In genomic region chr16:36056416-36056815, GRCm38 (mm10) we compare ENCODE assay signal across 28 mouse cellular contexts. TPM values are rescaled to one million over a fixed set of nuclear protein-coding genes. Genes with fewer than 3 reads are reported as not detected.
DNase-seq lines count a peak whose midpoint lies in the region; ATAC-seq lines count a peak whose summit lies in the region.
"Had no signal": no experiment of that assay in that cellular context is flagged by ENCODE, and none has a peak within 500 bp of the region (broad histone marks: within the 10 kb centered on the region; RNA-seq: fewer than 3 reads in every experiment).

No protein-coding gene starts in this region.

- no peak overlapping the region for H3K4me2 ChIP-seq in midbrain, embryonic 11.5 days
- H3K4me2 ChIP-seq in midbrain, embryonic 15.5 days = no peak overlapping the region
- H3K4me2 ChIP-seq: embryonic facial prominence, embryonic 15.5 days; heart, embryonic 11.5 days; hindbrain, embryonic 13.5 days; limb, embryonic 12.5 days; liver, embryonic 15.5 days; lung, embryonic 14.5 days; midbrain, embryonic 12.5 days; neural tube, embryonic 15.5 days; stomach, embryonic 15.5 days had no signal

- no peak for ATAC-seq in midbrain, embryonic 11.5 days (ENCODE audit: low FRiP score)
- ATAC-seq in midbrain, embryonic 15.5 days (replicated peaks) = no peak
- ATAC-seq: activated CD4-positive, CD25-positive, alpha-beta regulatory T cell, adult 4 months; forebrain, embryonic 14.5 days; intestine, embryonic 16.5 days had no signal

- peaks cover 37% of the 10 kb centered on the region for H3K36me3 ChIP-seq in heart, embryonic 10.5 days
- peaks cover 3% of the 10 kb centered on the region; the same call in 1 of the 2 replicates for H3K36me3 ChIP-seq in midbrain, embryonic 11.5 days (ENCODE audit: control insufficient read depth, insufficient read depth, low read length)
- no peaks in the 10 kb centered on the region; the same call in 1 of the 2 replicates for H3K36me3 ChIP-seq in midbrain, embryonic 15.5 days (replicated peaks)

- no peak for DNase-seq in heart, embryonic 10.5 days (ENCODE audit: low spot score)
- DNase-seq in heart, adult 8-10 months (ENCODE audit: low spot score) = no peak
- peak; percentile 37 for DNase-seq in midbrain, embryonic 11.5 days (ENCODE audit: low spot score, missing footprints)
- DNase-seq in adrenal gland, postnatal 25 days = peak; percentile 8
- no peak for DNase-seq in right cerebral cortex, adult 18-20 months
- DNase-seq: B cell, adult 2 months; cerebellum, adult 8-10 months; cerebellum, postnatal 25 days; heart, postnatal 4 days; kidney, postnatal 14 days; lung, embryonic 14.5 days; lung, postnatal 14 days; retina, postnatal 1 day; right cerebral cortex, postnatal 25 days had no signal

- H3K9ac ChIP-seq in midbrain, embryonic 11.5 days (ENCODE audit: low read length) = no peak overlapping the region
- H3K9ac ChIP-seq in midbrain, embryonic 15.5 days = no peak overlapping the region
- H3K9ac ChIP-seq: embryonic facial prominence, embryonic 15.5 days; hindbrain, embryonic 13.5 days; limb, embryonic 12.5 days; liver, embryonic 15.5 days; lung, embryonic 14.5 days; midbrain, embryonic 12.5 days; neural tube, embryonic 15.5 days; stomach, embryonic 15.5 days had no signal

- H3K27ac ChIP-seq in heart, embryonic 10.5 days = peak overlapping the region; percentile 56; the same call in 1 of the 2 replicates
- no peak overlapping the region for H3K27ac ChIP-seq in midbrain, embryonic 11.5 days (ENCODE audit: low read depth, low read length)
- no peak overlapping the region for H3K27ac ChIP-seq in midbrain, embryonic 15.5 days
- H3K27ac ChIP-seq: embryonic facial prominence, embryonic 10.5 days; embryonic facial prominence, embryonic 15.5 days; hindbrain, embryonic 13.5 days; left cerebral cortex, adult 2 months; limb, embryonic 12.5 days; liver, embryonic 15.5 days; midbrain, embryonic 12.5 days; neural tube, embryonic 15.5 days; stomach, embryonic 15.5 days had no signal

- H3K27me3 ChIP-seq in heart, embryonic 10.5 days (ENCODE audit: insufficient read depth, poor library complexity, severe bottlenecking) = no peaks in the 10 kb centered on the region
- no peaks in the 10 kb centered on the region for H3K27me3 ChIP-seq in midbrain, embryonic 11.5 days (ENCODE audit: control insufficient read depth, insufficient read depth, low read length)
- no peaks in the 10 kb centered on the region for H3K27me3 ChIP-seq in midbrain, embryonic 15.5 days (replicated peaks)
- H3K27me3 ChIP-seq: embryonic facial prominence, embryonic 15.5 days; hindbrain, embryonic 13.5 days; limb, embryonic 12.5 days; liver, embryonic 15.5 days; midbrain, embryonic 12.5 days; neural tube, embryonic 15.5 days; stomach, embryonic 15.5 days had no signal

- H3K4me1 ChIP-seq in heart, embryonic 10.5 days = peaks cover 45% of the 10 kb centered on the region
- H3K4me1 ChIP-seq in midbrain, embryonic 11.5 days (ENCODE audit: control insufficient read depth, insufficient read depth, low read length) = no peaks in the 10 kb centered on the region
- no peaks in the 10 kb centered on the region for H3K4me1 ChIP-seq in midbrain, embryonic 15.5 days
- H3K4me1 ChIP-seq: embryonic facial prominence, embryonic 15.5 days; hindbrain, embryonic 13.5 days; limb, embryonic 12.5 days; midbrain, embryonic 12.5 days; neural tube, embryonic 15.5 days; stomach, embryonic 15.5 days had no signal

- no peaks in the 10 kb centered on the region for H3K9me3 ChIP-seq in heart, embryonic 10.5 days
- no peaks in the 10 kb centered on the region for H3K9me3 ChIP-seq in midbrain, embryonic 11.5 days (ENCODE audit: control insufficient read depth, low read length)
- no peaks in the 10 kb centered on the region for H3K9me3 ChIP-seq in midbrain, embryonic 15.5 days
- H3K9me3 ChIP-seq: embryonic facial prominence, embryonic 10.5 days; embryonic facial prominence, embryonic 15.5 days; hindbrain, embryonic 13.5 days; limb, embryonic 12.5 days; liver, embryonic 15.5 days; midbrain, embryonic 12.5 days; neural tube, embryonic 15.5 days; stomach, embryonic 15.5 days had no signal

- H3K4me3 ChIP-seq in heart, embryonic 10.5 days = no peak overlapping the region
- H3K4me3 ChIP-seq in midbrain, embryonic 11.5 days (ENCODE audit: low read depth, low read length) = no peak overlapping the region
- H3K4me3 ChIP-seq in midbrain, embryonic 15.5 days = no peak overlapping the region
- H3K4me3 ChIP-seq: embryonic facial prominence, embryonic 10.5 days; embryonic facial prominence, embryonic 15.5 days; hindbrain, embryonic 13.5 days; left cerebral cortex, adult 2 months; limb, embryonic 12.5 days; liver, embryonic 15.5 days; midbrain, embryonic 12.5 days; neural tube, embryonic 15.5 days; stomach, embryonic 15.5 days had no signal

- WGBS in heart, embryonic 10.5 days = 84% methylated on average over 11 of the region's 11 CpGs
- 92% methylated on average over 11 of the region's 11 CpGs for WGBS in midbrain, embryonic 11.5 days
- WGBS in midbrain, embryonic 15.5 days = 88% methylated on average over 11 of the region's 11 CpGs

RNA-seq across cellular contexts. Expression of gene Fam162a, which starts 15.0 kb away (rescaled TPM):
- polyA plus RNA-seq in heart, embryonic 10.5 days (2016; fragmentation: Nextera tagmentation; extraction: Ambion mirVana) = 619 and 675 TPM in 2 replicates
- 100 to 1,000 TPM; 233 to 250 (median 245) TPM for total RNA-seq in heart, adult 8-10 months (2022)
- 224 and 249 TPM in 2 replicates for polyA plus RNA-seq in midbrain, embryonic 11.5 days (2014; fragmentation: Nextera tagmentation; extraction: Ambion mirVana)
- polyA plus RNA-seq in midbrain, embryonic 15.5 days (2015; fragmentation: Nextera tagmentation; extraction: Ambion mirVana) = 128 and 129 TPM in 2 replicates
- 164 TPM in 2 replicates for total RNA-seq in adrenal gland, postnatal 25 days (2021)

RNA-seq across cellular contexts. Expression of gene Ccdc58, which starts 15.1 kb away (rescaled TPM):
- 101 and 102 TPM in 2 replicates for polyA plus RNA-seq in heart, embryonic 10.5 days (2016; fragmentation: Nextera tagmentation; extraction: Ambion mirVana)
- 10 to 100 TPM; 28.4 to 36.5 (median 31.4) TPM for total RNA-seq in heart, adult 8-10 months (2022)
- polyA plus RNA-seq in midbrain, embryonic 11.5 days (2014; fragmentation: Nextera tagmentation; extraction: Ambion mirVana) = 84.3 and 89.8 TPM in 2 replicates
- 27.4 and 27.6 TPM in 2 replicates for polyA plus RNA-seq in midbrain, embryonic 15.5 days (2015; fragmentation: Nextera tagmentation; extraction: Ambion mirVana)
- 54.1 and 66.4 TPM in 2 replicates for total RNA-seq in adrenal gland, postnatal 25 days (2021)

RNA-seq across cellular contexts. Expression of gene Wdr5b, which starts 15.4 kb away (rescaled TPM):
- polyA plus RNA-seq in heart, embryonic 10.5 days (2016; fragmentation: Nextera tagmentation; extraction: Ambion mirVana) = 5.4 and 5.9 TPM in 2 replicates
- 1 to 10 TPM; 2.9 to 4.2 (median 3.7) TPM for total RNA-seq in heart, adult 8-10 months (2022)
- 12.0 and 15.5 TPM in 2 replicates for polyA plus RNA-seq in midbrain, embryonic 11.5 days (2014; fragmentation: Nextera tagmentation; extraction: Ambion mirVana)
- 13.0 and 13.2 TPM in 2 replicates for polyA plus RNA-seq in midbrain, embryonic 15.5 days (2015; fragmentation: Nextera tagmentation; extraction: Ambion mirVana)
- total RNA-seq in adrenal gland, postnatal 25 days (2021) = 5.7 and 5.9 TPM in 2 replicates

Comparison
In these comparisons a context has a peak if more than half of its experiments do, and no peak if none do; other contexts are left out.
1. DNase-seq: peak in midbrain, embryonic 11.5 days (single experiment) and adrenal gland, postnatal 25 days (single experiment); none in heart, embryonic 10.5 days (single experiment), heart, adult 8-10 months (single experiment) and right cerebral cortex, adult 18-20 months (single experiment).